Mouse (Mus musculus) erythroid progenitor cell, adult 5-6 weeks (primary cell): Measurements from ENCODE around the gene Fxyd5. TPM values are rescaled to one million over a fixed set of nuclear protein-coding genes. Genes with fewer than 3 reads are reported as not detected.

Source experiments
- ATAC-seq: replicated peaks from 2 replicates; pipeline ENCODE4 v1.8.0; 2016; ENCODE audit warnings: moderate number of reproducible peaks, mild to moderate bottlenecking, moderate TSS enrichment, inconsistent platforms; ENCODE audit not compliant: poor library complexity, low FRiP score, severe bottlenecking
- total RNA-seq, 2 experiments: library from RNA; stranded (forward) in 1 of 2; stranded (reverse) in 1 of 2; fragments of 150-400 nt in 1 of 2; fragments of 186-747, 209-891 nt in 1 of 2; gene quantifications; 2 replicates each; pipeline versions ENCODE4 v1.2.3 to v1.2.4; 2015 to 2017; ENCODE audit warnings: low replicate concordance in 2 of 2

Gene Fxyd5
- total RNA-seq, 2 experiments from 2014 or later: 54.3 to 145 TPM

DNA sequence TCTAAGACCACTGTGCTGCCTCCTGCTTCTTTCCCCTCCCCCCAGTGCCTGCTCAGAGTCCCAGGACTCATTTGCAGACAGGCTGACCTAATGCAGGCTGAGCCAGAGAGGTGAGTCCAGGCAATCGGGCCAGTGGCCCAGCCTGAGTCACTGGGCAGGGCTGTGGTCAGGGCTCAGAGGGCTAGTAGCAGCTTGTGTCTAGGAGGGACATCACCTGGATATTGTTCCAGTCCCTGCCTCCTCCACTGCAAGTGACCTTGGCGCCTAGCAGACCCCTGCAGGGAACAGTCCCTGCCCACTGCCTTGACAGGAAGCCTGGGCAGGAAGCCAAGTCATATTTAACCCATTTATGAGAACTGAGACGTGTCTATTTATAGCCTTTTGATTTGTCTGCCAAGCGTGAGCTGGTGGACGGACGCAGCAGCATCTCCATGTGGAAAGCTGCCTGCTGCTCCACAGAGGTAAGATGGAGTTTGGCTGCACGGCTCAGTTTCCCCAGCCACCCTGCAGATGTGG lies 41.7 kb downstream of the Fxyd5 start:
- no peak for ATAC-seq

DNA sequence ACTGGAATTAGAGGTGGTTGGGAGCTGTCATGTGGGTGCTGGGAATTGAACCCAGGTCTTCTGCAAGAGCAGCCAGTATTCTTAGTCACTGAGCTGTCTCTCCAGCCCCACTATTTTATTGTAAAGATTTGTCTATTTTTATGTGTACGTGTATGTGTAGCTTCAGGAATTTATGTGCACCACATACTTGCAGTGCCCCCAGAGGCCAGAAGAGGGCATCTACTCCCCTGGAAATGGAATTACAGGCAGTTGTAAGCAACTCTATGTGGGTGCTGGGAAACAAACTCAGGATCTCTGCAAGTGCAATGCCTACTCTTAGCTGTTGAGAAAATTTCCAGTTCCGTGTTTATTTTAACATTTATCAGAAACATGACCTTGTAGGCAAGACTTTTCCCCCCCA lies 45.8 kb downstream of the Fxyd5 start:
- ATAC-seq: no peak

GRCm38 (mm10) chr7:30993986-30994385 lies 48.3 kb downstream of the Fxyd5 start:
- no peak for ATAC-seq

DNA sequence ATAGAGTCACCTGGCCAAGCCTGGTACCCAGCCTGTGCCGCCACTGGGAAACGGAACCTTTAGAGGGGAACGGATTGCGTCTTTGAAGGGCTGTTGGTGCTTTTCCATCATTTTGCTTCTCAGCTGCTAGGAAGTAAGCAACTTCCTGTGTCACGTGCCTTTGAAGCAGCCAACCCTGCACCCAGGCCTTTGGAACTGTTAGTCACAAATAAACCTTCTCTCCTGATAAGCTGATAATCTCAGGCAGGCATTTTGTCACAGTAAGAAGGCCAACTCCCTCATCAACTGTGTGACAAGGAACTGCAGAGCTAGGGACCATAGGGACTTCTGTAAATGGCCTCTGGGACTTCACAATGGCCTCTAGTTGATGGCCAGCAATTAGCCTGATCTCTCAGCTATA lies 50.1 kb downstream of the Fxyd5 start:
- ATAC-seq: no peak

GRCm38 (mm10) chr7:30988519-30989162 lies 53.6 kb downstream of the Fxyd5 start:
- ATAC-seq: no peak

DNA sequence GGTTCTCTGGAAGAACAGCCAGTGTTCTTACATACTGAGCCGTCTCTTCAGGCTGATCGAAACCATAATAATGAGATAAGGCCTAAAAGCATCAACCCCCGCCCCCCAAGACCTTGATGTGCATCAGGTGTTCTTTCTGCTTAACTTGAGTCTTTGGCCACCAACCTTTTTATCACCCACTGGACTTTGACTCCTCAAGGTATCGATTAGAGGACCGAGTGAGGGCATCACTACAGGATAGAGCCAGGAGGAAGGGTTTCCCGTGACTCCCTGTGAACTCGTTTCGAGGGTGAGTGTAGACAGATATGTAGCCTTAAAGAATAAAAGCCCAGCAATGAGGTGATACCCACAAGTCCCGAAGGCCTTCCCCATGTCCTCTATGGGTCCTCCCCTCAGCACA lies 56.9 kb downstream of the Fxyd5 start:
- no peak for ATAC-seq

Other genes starting within 250 kb of the Fxyd5 start
- 2.2 and 7.1 TPM in 2 replicates for gene Ffar2, start 218.7 kb downstream of the Fxyd5 start, total RNA-seq (2015; ENCODE audit: low replicate concordance)
- 3.1 and 6.0 TPM in 2 replicates for gene Ffar2, start 218.7 kb downstream of the Fxyd5 start, total RNA-seq (2017; ENCODE audit: low replicate concordance)
- gene Ffar3, start 186.3 kb downstream of the Fxyd5 start, total RNA-seq (2015; ENCODE audit: low replicate concordance): not detected in 2 replicates
- not detected in 2 replicates for gene Ffar3, start 186.3 kb downstream of the Fxyd5 start, total RNA-seq (2017; ENCODE audit: low replicate concordance)
- not detected in 2 replicates for gene Ffar1, start 180.9 kb downstream of the Fxyd5 start, total RNA-seq (2015; ENCODE audit: low replicate concordance)
- not detected in 2 replicates for gene Ffar1, start 180.9 kb downstream of the Fxyd5 start, total RNA-seq (2017; ENCODE audit: low replicate concordance)
- gene Cd22, start 162.1 kb downstream of the Fxyd5 start, total RNA-seq (2015; ENCODE audit: low replicate concordance): 2.9 and 3.6 TPM in 2 replicates
- gene Cd22, start 162.1 kb downstream of the Fxyd5 start, total RNA-seq (2017; ENCODE audit: low replicate concordance): 1.0 and 3.3 TPM in 2 replicates
- not detected in 2 replicates for gene Mag, start 127.6 kb downstream of the Fxyd5 start, total RNA-seq (2015; ENCODE audit: low replicate concordance)
- not detected in 2 replicates for gene Mag, start 127.6 kb downstream of the Fxyd5 start, total RNA-seq (2017; ENCODE audit: low replicate concordance)
- not detected in 2 replicates for gene Hamp2, start 117.8 kb downstream of the Fxyd5 start, total RNA-seq (2015; ENCODE audit: low replicate concordance)
- not detected in 2 replicates for gene Hamp2, start 117.8 kb downstream of the Fxyd5 start, total RNA-seq (2017; ENCODE audit: low replicate concordance)
- gene Hamp, start 98.4 kb downstream of the Fxyd5 start, total RNA-seq (2015; ENCODE audit: low replicate concordance): not detected in 2 replicates
- not detected in 2 replicates for gene Hamp, start 98.4 kb downstream of the Fxyd5 start, total RNA-seq (2017; ENCODE audit: low replicate concordance)
- 75.9 and 78.6 TPM in 2 replicates for gene Usf2, start 85.7 kb downstream of the Fxyd5 start, total RNA-seq (2015; ENCODE audit: low replicate concordance)
- 121 and 139 TPM in 2 replicates for gene Usf2, start 85.7 kb downstream of the Fxyd5 start, total RNA-seq (2017; ENCODE audit: low replicate concordance)
- not detected in 2 replicates for gene Lsr, start 69.0 kb downstream of the Fxyd5 start, total RNA-seq (2015; ENCODE audit: low replicate concordance)
- 1.0 TPM in 1 of 2 replicates, not detected in the other for gene Lsr, start 69.0 kb downstream of the Fxyd5 start, total RNA-seq (2017; ENCODE audit: low replicate concordance)
- not detected in 2 replicates for gene Fam187b, start 68.7 kb downstream of the Fxyd5 start, total RNA-seq (2015; ENCODE audit: low replicate concordance)
- gene Fam187b, start 68.7 kb downstream of the Fxyd5 start, total RNA-seq (2017; ENCODE audit: low replicate concordance): not detected in 2 replicates
- gene Fxyd7, start 9.0 kb upstream of the Fxyd5 start, total RNA-seq (2015; ENCODE audit: low replicate concordance): not detected in 2 replicates
- not detected in 2 replicates for gene Fxyd7, start 9.0 kb upstream of the Fxyd5 start, total RNA-seq (2017; ENCODE audit: low replicate concordance)
- not detected in 2 replicates for gene Fxyd1, start 14.7 kb upstream of the Fxyd5 start, total RNA-seq (2015; ENCODE audit: low replicate concordance)
- gene Fxyd1, start 14.7 kb upstream of the Fxyd5 start, total RNA-seq (2017; ENCODE audit: low replicate concordance): not detected in 2 replicates
- not detected in 2 replicates for gene Lgi4, start 16.9 kb upstream of the Fxyd5 start, total RNA-seq (2015; ENCODE audit: low replicate concordance)
- 0.51 TPM in 1 of 2 replicates, not detected in the other for gene Lgi4, start 16.9 kb upstream of the Fxyd5 start, total RNA-seq (2017; ENCODE audit: low replicate concordance)
- gene Fxyd3, start 34.2 kb upstream of the Fxyd5 start, total RNA-seq (2015; ENCODE audit: low replicate concordance): not detected in 2 replicates
- gene Fxyd3, start 34.2 kb upstream of the Fxyd5 start, total RNA-seq (2017; ENCODE audit: low replicate concordance): not detected in 2 replicates
- gene Hpn, start 72.8 kb upstream of the Fxyd5 start, total RNA-seq (2015; ENCODE audit: low replicate concordance): 5.9 TPM in 1 of 2 replicates, not detected in the other
- gene Hpn, start 72.8 kb upstream of the Fxyd5 start, total RNA-seq (2017; ENCODE audit: low replicate concordance): not detected in 2 replicates
- not detected in 2 replicates for gene Scn1b, start 84.5 kb upstream of the Fxyd5 start, total RNA-seq (2015; ENCODE audit: low replicate concordance)
- gene Scn1b, start 84.5 kb upstream of the Fxyd5 start, total RNA-seq (2017; ENCODE audit: low replicate concordance): 1.3 TPM in 1 of 2 replicates, not detected in the other
- 19.1 and 38.6 TPM in 2 replicates for gene Gramd1a, start 113.4 kb upstream of the Fxyd5 start, total RNA-seq (2015; ENCODE audit: low replicate concordance)
- gene Gramd1a, start 113.4 kb upstream of the Fxyd5 start, total RNA-seq (2017; ENCODE audit: low replicate concordance): 6.7 and 29.1 TPM in 2 replicates
- not detected in 2 replicates for gene Scgb2b2, start 248.0 kb upstream of the Fxyd5 start, total RNA-seq (2015; ENCODE audit: low replicate concordance)
- gene Scgb2b2, start 248.0 kb upstream of the Fxyd5 start, total RNA-seq (2017; ENCODE audit: low replicate concordance): not detected in 2 replicates
- not detected in 2 replicates for gene Scgb1b2, start 249.3 kb upstream of the Fxyd5 start, total RNA-seq (2015; ENCODE audit: low replicate concordance)
- gene Scgb1b2, start 249.3 kb upstream of the Fxyd5 start, total RNA-seq (2017; ENCODE audit: low replicate concordance): not detected in 2 replicates